Mouse (Mus musculus) c-Kit-positive CD71-positive TER-119-negative erythroid progenitor cells, embryonic 14.5 days (primary cell): ENCODE measurements around the gene Gpatch3.

ENCODE experiments used
- DNase-seq: peaks from one replicate; pipeline ENCODE4 v3.0.0-alpha.2; 2013; ENCODE audit warnings: low read depth

Gene Gpatch3

DNA sequence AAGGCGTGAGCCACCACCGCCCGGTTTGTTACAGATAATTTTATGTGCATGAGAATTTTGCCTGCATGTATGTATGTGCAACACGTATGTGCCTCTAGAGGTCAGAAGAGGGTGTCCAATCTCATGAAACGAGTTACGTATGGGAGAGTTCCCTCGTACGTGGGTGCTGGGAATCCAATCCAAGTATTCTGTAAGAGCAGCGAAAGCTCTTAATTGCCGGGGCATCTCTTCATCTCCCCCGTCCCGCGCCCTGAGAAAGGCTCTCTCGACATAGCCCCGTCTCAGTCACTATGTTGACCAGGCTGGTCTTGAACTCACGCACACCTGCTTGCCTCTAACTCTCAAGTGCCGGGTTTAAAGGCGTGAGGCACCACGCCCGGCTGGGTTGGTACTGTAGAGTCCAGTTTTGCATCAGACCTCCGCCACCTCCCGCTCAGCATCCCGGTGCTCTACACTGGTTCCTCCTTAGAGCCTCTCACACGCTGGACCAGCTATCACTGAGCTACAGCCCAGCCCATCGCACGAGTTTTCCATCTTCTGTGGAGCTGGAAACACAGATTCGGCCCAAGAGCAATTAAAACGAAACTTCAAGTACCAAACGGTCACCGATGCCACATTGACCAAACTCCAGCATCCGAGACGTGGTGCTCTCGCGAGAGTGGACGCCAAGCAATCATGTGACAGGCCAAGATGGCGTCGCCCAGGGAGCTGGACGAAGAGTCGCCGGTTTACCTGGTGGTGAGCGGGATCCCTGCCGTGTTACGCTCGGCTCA lies at the start of gene Gpatch3:
TSS of gene Gpatch3 (plus strand) at position 676 of the 773 bp plus-strand sequence.
- DNase-seq = peak; percentile 92

DNA sequence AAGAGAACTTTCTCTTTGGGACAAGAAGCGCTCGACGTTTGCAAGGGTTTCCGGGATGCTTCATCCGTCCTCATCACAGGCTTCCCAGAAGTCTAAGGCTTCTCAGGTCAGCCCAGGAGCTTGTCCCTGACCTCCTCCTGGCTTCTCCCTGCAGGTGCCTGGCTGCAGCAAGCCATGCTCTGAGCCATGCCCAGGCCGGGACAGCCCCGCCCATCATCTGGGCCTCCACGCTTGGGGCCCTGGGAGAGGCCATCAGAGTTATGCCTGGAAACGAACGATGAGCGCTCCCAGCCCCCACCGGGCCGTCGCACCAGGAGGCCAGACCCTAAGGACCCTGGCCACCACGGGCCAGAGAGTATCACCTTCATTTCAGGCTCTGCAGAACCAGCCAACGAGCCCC lies 46.8 kb upstream of the Gpatch3 start:
- no peak for DNase-seq

DNA sequence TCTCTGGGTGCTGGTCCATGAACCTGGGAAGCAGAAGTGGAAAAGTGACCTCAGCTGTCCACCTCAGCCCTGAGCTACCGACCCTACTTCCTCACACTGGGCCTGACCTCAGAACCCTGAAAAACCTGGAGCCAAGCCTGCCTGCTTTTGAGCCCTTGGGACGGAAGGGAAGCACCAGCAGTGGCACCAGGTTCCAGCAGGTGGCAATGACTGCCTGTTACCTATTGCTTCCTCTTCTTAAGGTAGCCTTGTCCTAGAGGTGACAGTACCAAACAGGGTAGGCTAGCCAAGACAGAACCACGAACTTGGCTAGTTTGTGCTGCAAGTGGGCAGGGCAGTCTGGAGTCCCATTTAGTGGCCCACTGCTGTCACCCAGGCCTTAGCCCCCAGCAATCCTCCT lies 41.8 kb upstream of the Gpatch3 start:
- DNase-seq = no peak

DNA sequence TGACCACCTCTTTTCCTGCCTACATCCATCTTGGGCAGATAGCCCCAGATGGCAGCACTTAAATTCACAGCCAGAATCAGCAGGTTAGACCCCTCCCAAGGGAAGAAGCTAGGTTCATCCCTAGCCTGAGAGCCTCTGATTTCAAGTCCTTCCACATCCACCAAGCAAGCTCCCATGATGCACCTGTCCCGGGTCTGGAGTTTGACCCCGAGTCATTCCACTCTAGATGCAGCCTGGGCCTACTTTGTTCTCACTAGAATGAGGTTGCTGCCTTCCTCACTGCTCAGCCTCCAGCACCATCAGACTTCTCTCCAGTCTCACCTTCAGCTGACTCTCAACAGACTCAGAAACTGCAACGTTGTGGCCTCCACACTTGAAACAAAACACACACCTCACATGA lies 38.5 kb upstream of the Gpatch3 start:
- no peak for DNase-seq

DNA sequence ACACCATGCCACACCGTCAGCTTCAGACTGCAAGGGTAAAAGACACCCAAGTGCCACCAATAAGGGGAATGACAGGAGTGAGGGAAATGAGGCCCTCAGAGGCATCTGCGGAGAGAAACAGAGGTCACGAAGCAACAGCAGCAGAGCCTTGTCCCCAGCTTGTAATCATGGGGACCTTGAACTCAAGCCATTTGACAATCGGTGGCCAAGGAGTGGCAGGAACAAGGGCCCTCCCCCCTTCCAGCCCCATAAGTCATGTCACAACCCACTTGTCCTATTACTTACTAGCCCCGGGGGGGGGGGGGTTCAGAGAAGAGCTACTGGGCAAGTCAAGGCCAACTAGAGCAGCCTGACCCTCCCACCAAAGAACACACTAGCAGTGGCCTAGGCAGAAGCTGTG lies 37.9 kb upstream of the Gpatch3 start:
- no peak for DNase-seq

DNA sequence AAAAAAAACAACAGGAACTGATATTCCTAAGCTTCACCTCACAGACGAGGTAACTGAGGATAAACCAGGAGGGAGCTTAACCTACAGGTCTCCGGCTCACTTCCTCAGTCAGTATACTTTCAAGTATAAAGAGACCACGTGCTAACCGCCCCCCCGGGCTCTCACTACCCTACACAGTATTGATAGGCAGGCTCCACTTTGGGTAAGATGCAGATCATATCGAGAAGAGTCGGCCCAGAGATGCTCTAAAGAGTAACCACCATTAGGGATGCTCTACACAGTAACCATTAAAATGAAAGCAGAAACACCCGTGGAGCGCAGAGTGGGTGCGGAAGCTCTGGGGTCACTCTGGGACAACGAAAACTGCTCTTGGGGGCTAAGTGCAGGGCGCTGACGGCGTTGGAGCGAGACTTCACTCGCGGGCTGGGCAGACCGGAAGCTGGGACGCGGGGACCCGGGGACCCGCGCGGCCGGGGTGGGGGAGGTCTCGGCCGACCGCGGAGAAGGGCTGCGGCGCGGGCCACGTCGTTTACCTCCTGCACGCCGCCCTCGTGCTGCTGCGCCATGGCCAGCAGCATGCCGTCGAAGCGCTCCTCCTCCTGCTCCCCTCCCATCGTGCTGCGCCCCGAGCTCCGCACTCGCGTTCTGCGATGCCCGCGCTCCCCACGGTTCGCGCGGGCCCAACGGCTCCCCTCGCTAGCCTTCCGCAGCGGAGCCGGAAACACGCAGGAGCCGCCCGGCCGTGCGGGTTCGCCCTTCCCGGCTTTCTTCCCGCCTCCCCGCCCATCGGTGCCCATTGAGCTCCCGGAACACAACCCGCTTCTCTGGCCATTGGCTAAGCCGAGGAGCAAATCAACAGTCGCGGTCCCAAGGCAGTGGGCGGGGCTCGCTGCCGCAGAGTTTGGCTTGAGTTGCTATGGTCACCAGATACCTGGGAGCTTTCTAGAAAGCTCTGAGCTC lies 29.0 kb upstream of the Gpatch3 start, which contains the start of gene Nudc:
TSS of gene Nudc (minus strand) at position 725 of the 960 bp plus-strand sequence.
- peak; percentile 96 for DNase-seq

DNA sequence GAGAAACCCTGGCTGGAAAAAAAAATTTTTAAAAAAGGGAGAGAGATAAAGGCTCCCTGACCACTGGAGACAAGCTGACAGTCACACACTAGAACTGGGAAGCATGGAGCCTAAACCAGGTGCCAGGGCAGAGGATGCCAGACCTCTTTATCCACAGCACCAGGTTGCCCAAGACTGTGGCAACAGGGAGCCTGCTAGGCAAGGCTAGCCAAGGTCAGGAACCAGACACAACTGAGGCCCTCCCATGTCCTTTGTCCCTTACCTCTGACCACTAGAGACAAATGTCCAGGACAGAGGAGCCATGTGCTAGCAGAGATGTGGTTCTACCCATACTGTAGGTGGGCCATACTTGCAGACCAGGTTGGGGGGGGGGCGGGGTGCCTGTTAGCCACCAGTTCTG lies 22.5 kb upstream of the Gpatch3 start:
- DNase-seq = no peak

DNA sequence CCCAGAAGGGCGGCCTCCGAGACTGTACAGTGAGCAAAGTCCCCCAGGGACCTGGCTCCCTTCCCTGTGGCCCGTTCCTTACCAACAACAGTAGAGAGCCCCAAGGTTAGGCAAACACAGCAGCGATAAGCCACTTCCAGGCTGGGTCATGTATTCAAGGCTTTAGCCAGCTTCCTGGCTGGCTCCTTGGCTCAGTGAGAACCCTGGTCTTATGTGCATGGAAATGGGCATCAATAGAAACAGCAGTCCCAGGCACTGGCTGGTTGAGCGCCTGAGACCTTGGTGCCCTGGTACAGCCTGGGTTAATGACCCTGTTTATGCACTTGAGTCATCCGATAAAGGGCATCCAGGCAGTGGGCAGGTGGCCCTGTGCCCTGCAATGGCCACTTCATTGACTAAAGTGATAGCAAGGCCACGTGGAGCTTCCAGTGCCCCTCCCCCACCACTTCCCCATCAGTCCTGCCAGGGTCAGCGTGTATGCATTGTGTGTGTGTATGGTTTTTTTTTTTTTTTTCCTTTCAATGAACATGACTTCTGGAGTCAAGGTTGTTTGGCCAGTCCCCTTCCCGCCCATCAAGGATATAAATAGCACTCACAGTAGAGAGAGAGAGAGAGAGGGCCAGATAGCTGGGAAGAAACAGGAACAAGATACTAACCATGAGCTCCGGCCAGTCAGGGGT lies 21.6 kb upstream of the Gpatch3 start, which contains the start of gene Nr0b2:
TSS of gene Nr0b2 (plus strand) at position 609 of the 680 bp plus-strand sequence.
- no peak for DNase-seq

DNA sequence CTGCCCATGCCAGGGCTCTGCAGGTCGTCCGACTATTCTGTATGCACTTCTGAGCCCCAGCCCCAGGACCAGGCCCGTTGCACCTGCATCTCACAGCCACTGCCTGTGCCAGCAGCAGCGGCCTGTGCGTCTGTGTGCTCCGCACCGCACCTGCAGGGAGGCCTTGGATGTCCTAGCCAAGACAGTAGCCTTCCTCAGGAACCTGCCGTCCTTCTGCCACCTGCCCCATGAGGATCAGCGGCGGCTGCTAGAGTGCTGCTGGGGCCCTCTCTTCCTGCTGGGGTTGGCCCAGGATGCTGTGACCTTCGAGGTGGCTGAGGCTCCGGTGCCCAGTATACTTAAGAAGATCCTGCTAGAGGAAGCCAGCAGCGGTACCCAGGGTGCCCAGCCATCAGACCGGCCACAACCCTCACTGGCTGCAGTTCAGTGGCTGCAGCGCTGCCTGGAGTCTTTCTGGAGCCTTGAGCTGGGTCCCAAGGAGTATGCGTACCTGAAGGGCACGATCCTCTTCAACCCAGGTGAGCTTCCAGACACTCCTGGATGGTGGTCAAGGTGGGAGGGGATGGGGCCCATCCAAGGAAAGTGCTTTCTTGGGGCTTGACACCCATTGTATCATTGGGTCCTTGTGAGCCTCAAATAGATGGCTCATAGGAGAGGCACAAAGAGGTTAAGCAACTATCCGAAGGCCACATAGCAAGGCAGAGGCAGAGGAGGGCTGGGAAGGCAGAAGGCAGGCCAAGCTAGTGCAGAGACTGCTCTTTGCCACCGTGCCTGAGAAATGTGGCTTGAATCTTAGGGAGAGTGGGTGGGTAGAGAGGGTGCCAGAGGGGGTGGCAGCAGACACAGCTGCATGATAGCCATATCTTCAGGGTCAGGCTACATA lies 20.9 kb upstream of the Gpatch3 start:
- DNase-seq = no peak

DNA sequence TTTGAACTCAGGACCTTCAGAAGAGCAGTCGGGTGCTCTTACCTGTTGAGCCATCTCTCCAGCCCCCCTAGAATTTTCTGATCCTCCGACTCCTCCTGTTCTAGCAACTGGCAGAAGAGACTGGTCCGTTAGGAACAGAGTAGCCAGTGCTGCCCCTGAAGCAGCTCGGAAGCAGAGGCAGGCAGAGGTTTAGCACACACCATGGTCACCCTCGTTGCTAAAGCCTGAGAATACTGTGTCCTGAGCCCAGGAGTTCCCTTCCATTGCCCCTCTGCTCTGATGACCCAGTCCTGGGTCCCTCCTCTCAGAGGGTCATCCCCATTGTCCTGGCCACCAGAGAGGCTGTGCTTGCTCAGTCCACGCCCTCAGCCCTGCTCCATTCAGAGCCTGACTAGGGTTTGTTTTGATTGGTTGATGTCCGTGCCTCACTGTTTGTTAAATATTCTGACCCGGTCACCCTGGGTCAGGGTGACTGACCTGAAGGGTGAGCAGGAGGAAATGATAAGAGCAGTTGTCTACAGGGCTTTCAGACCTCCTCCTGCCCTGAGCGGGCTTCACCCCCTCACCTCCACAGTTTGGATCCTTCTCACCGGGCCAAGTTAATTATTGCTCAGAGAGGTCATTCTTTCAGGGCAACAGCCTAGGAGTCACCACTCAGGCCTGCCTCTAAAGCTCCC lies 17.4 kb upstream of the Gpatch3 start:
- DNase-seq = no peak

DNA sequence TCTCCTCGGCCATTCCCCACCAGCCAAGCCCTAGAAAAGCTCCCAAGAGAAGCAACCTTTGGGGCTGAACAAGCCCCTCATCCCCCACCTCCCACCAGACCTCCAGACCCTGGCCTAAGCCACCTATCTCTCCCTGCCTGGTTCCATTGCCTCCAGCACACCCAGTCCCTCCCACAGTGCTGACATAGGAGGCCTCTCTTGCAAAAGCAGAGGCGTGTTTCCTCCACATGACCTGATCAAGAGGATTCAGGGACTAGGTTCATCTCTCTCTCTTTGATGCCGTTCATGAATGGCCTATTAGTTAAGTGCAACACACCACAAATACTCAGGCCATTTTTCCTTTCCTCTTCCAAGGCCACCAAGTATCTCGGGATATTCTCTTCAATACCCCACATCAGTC lies 14.7 kb upstream of the Gpatch3 start:
- no peak for DNase-seq

DNA sequence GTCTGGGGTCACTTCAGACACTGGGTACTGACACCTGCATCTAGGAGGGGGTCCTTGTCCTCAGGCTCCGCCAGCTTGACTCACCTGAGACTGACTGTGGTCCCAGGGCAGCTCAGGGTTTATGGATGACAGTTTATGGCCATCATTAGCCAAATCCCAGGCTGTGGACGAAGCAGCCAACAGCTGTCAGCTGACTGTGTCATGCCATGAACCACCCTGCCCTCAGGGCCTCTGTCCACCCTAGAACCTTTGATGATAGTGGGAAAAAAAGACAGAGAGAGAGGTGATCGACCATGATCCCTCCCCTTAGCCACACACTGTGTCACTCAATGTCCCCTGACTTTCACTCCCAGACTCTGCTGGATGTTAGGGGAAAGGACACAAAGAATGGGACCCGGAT lies 12.9 kb upstream of the Gpatch3 start:
- no peak for DNase-seq

DNA sequence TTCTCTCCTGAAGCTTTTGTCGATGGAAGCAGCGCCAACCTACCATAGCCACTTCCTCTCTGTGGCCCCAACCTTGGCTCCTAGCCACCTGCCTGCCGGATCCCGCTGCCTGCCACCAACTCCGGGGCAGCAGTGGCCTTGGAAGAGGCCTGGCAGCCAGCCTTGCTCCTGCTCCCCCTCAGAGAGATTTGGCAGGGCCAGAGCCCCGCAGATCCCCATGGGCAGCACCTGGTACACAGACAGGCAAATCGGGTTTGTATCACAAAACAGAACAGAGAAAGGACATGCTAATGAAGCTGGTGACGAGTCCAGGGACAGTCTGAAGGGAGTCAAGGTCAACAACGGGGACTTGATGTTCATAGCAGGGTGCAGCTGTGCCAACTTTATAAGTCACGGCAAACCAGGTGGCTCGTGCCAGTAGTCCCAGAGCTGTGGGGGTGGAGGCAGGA lies 11.4 kb upstream of the Gpatch3 start:
- DNase-seq = no peak

DNA sequence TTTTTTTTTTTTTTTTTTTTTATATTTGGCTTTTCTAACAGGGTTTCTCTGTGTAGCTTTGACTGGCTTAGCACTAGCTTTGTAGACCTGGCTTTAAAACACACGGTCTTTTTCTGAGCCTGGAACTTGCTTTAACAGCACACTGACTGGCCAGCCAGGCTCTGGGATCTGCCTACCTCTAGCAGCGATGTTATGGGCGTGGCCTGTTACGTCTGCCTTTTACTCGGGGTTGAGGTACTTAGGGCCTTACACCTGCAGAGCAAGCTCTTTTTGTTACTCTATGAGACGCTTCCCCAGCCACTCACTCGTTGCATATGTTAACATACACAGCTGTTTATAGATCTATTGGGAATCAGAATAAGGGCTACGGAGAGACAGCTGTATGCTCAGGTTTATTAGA lies 7.3 kb upstream of the Gpatch3 start:
- DNase-seq = no peak

DNA sequence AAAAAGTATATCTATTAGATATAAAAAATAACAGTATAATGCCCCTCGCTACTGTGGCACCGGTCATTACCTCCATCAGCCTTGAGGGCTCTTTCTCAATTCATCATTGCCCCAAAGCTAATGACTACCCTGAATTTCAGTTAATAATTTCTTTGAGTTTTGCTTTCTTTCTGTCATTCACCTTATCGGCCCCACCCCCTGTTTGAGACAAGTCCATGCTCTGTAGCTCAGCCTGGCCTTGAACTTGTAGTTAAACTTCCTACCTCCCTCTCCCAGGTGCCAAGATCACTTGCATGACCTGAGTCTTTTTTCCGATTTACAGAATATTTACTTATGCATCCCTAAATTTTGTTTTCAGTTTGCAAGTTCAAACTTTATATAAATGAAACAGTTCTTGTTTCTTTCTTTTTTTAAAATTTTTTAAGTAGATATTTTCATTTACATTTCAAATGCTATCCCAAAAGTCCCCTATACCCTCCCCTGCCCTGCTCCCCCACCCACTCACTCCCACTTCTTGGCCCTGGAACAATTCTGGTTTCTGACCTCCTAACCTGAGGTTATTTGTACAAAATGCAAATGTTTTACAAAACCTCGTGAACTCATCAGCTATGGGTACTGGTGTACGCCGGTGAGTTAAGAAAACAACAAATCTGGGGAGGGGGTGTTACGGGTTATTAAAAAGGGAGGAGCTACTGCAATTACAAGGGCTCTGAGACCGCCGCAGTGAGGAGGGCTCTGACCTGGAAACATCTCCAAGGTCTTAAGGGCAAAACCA lies 5.1 kb upstream of the Gpatch3 start:
- no peak for DNase-seq

DNA sequence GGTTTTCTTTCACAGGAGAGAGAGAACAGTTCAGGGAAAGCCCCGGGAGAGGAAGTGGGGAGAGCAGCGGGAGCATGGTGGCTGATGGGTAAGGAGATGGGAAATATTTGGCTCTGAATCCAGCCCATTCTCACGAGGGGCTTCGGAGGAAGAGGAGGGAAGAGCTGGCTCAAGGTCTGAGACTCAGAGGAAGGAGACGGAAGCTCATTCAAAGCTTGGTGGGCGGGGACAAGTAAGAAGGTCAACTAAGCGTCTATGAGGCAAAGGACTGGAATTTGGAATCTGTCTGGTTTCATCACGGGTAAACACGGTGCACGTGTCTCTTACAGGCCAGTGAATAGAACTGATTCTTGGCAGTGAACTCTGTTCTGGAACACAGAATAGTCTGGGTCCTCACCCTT lies 4.5 kb upstream of the Gpatch3 start:
- no peak for DNase-seq

DNA sequence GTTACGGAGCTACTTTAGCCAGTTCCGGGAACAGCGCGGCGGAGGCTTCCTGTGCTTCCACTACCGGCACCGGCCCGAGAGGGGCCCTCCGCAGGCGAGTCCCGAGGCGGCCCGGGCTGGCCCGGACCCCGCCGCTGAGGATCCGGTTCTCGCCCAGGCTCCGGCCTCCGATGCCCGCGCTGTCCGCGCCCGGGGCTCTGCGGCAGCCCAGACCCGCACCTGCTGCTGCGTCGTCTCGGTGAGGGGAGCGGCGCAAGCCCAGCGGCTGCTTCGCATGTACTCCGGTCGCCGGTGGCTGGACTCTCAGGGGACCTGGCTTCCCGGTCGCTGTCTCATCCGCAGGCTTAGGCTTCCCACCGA lies 278 bp downstream of the Gpatch3 start:
- no peak for DNase-seq

DNA sequence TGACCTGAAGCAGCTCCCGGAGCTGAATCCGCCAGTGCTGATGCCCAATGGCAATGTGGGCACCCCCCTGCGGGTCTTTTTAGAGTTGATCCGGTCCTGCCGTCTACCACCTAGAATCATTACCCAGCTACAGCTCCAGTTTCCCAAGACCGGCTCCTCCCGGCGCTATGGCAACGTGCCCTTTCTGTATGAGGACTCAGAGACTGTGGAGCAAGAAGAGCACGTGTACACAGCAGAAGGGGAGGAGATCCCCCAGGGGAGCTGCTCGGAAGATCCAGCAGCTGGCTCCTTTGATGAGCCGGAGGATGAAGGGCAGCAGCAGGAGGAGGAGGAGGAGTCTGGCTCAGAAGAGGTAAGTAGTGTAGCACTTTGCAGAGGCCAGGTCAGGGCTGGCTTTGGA lies 3.4 kb downstream of the Gpatch3 start:
- no peak for DNase-seq

DNA sequence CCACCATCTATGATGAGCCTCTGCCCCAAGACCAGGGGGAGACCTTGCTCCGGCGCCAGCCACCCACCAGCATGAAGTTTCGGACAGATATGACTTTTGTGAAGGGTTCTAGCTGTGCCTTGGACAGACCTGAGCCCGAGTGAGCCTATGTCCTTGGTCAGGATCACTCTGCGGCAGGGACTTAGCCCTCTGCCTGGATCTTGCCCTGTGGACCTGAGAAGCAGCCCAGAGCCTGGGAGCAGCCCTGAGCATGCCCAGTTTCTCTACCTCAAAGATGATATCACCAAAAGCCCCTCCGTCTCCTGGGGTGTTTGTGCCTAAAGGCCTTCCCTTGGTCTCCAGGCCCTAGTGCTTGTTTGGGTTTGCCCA lies 9.1 kb downstream of the Gpatch3 start:
- DNase-seq = no peak
